Mouse (Mus musculus) forebrain, embryonic 11.5 days (tissue): ENCODE results near the gene Cacna1b. TPM values are rescaled to one million over a fixed set of nuclear protein-coding genes. Genes with fewer than 3 reads are reported as not detected.
A peak's percentile ranks its signal among the peaks of the same experiment; 100 is the strongest.

Experiments used
- ATAC-seq: fragments of 200-750 bp; cut with Nextera tagmentation; replicated peaks from 2 replicates; pipeline ENCODE4 v1.8.0; 2017; ENCODE audit warnings: moderate TSS enrichment; ENCODE audit not compliant: low FRiP score
- DNase-seq: peaks from one replicate; pipeline ENCODE4 v3.0.0-alpha.2; 2017; ENCODE audit warnings: low spot score
- H3K27ac ChIP-seq: fragments of 300-500 bp; sonication (generic); 2 replicates; pipeline ENCODE4 v1.5.1; 2014; ENCODE audit warnings: low read depth, low read length
- H3K27me3 ChIP-seq: fragments of 300-500 bp; sonication (generic); 2 replicates; pipeline ENCODE4 v1.6.1; 2014; ENCODE audit warnings: mild to moderate bottlenecking, low read length, mixed read lengths; ENCODE audit not compliant: control insufficient read depth, insufficient read depth
- H3K36me3 ChIP-seq: fragments of 300-500 bp; sonication (generic); 2 replicates; pipeline ENCODE4 v1.6.1; 2014; ENCODE audit warnings: mild to moderate bottlenecking, low read length, moderate library complexity, mixed read lengths; ENCODE audit not compliant: control insufficient read depth, insufficient read depth
- H3K4me1 ChIP-seq: fragments of 300-500 bp; sonication (generic); replicated peaks from 2 replicates; pipeline ENCODE4 v1.6.1; 2014; ENCODE audit warnings: low read length, mixed read lengths; ENCODE audit not compliant: control insufficient read depth, insufficient read depth
- H3K4me2 ChIP-seq: fragments of 300-500 bp; sonication (generic); 2 replicates; pipeline ENCODE4 v1.6.1; 2014; ENCODE audit warnings: low read depth, mild to moderate bottlenecking, low read length, moderate library complexity, mixed read lengths; ENCODE audit not compliant: severe bottlenecking
- H3K4me3 ChIP-seq: fragments of 300-500 bp; sonication (generic); 2 replicates; pipeline ENCODE4 v1.5.1; 2014; ENCODE audit warnings: low read depth, low read length
- H3K9ac ChIP-seq: fragments of 300-500 bp; sonication (generic); 2 replicates; pipeline ENCODE4 v1.6.1; 2014; ENCODE audit warnings: low read length
- H3K9me3 ChIP-seq: fragments of 300-500 bp; sonication (generic); 2 replicates; pipeline ENCODE4 v1.6.1; 2016; ENCODE audit warnings: low read length, mixed read lengths; ENCODE audit not compliant: control insufficient read depth
- WGBS: fragments of 180-500 bp; shearing (Covaris S2); extraction: QIAGEN DNeasy Blood & Tissue Kit; methylation state at CpG from one replicate; pipeline ENCODE4 v1.1.7; 2014; 5-methylcytosine and 5-hydroxymethylcytosine counted together
- polyA plus RNA-seq: library from polyadenylated mRNA; unstranded; fragments of >200 nt; fragmentation: Nextera tagmentation; extraction: Ambion mirVana; gene quantifications from 2 replicates; pipeline ENCODE4 v1.2.1, GENCODE M21; 2014

Gene Cacna1b
- polyA plus RNA-seq, 1 experiment from 2014 or later, result 1.8 TPM

DNA sequence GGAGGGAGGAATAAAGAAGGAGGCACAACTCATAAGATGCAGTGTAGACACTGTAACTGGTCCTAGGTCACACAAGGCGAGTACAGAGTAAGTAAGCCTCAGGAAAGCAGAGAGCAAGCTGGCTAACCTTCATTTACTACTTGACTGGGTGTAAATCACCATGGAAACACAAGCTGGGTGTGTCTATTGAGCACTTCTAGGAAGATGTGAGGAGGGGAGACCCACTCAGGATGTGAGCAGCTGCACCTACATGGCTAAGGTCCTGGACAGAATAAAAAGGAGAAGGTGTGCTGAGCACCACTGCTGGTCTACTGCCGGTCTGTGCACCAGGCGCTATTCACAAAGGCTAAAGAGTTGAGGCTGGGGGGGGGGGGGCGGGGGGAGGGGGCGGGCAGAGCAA, 13.9 kb upstream of the Cacna1b start:
- 13% methylated on average over 4 of the region's 5 CpGs for WGBS
- ATAC-seq, result no peak
- H3K27me3 ChIP-seq, result no peaks in the 10 kb centered on the region
- H3K9ac ChIP-seq, result no peak overlapping the region
- no peak overlapping the region for H3K27ac ChIP-seq
- H3K4me1 ChIP-seq, result no peaks in the 10 kb centered on the region
- no peaks in the 10 kb centered on the region for H3K9me3 ChIP-seq
- no peaks in the 10 kb centered on the region for H3K36me3 ChIP-seq
- H3K4me2 ChIP-seq, result no peak overlapping the region
- no peak overlapping the region for H3K4me3 ChIP-seq
- no peak for DNase-seq

DNA sequence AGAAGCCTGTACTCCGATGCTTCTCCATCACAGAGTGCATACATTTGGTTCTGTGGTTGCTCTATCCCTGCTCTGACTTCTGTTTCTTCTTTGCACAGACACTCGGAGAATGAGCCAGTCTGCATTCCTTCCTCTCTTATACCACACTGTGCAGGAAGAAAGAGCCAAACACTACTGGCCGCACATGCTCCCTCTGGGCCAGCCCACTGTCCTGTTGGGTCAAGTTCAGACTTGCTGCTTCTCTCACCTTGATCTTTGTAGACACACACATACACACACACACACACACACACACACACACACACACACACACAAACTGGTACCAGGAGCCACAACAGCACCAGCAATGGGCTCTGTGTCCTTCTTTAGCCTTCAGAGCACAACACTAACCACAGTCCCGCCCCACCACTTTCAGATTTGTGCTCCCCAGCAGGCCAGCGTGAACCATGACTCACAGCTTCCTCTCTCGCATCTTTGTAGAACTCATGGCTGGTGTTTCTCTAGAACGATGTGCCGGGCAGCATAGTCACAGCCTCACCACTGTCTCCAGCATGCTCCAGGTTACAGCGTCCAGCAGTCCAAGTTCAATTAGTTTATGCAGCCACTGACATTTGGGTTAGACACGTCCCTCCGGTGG, 13.1 kb upstream of the Cacna1b start:
- DNase-seq (no peak), ATAC-seq (no peak)
- H3K27ac ChIP-seq, result no peak overlapping the region
- no peaks in the 10 kb centered on the region for H3K9me3 ChIP-seq
- no peak overlapping the region for H3K4me2 ChIP-seq
- no peak overlapping the region for H3K9ac ChIP-seq
- H3K4me1 ChIP-seq, result no peaks in the 10 kb centered on the region
- WGBS, result 82% methylated on average over 11 of the region's 11 CpGs
- H3K27me3 ChIP-seq, result no peaks in the 10 kb centered on the region
- H3K36me3 ChIP-seq, result no peaks in the 10 kb centered on the region
- no peak overlapping the region for H3K4me3 ChIP-seq

DNA sequence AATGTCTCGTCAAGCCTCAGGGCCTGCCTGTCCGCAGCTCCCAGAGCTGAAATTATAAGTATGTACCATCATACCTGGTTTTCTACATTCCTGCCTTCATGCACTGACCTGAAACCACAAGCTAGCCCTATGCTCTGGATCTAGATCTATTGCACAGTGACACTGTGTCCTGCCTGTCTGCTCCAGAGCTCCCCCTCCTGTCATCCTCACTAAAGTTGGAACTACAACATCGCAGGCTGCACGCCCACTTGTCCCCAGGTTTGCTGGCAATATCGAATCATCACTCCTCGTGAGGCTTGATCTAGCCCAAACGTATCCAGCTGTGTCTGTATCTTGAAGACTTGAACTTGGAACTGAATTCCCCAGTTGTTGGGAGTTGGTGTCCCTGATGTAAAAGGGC, 11.9 kb upstream of the Cacna1b start:
- WGBS, result 75% methylated on average over 7 of the region's 7 CpGs
- Histone ChIP-seq H3K36me3 (no peaks in the 10 kb centered on the region), H3K4me2 (no peak overlapping the region), H3K27me3 (no peaks in the 10 kb centered on the region), H3K9ac (no peak overlapping the region), H3K4me1 (no peaks in the 10 kb centered on the region), H3K27ac (no peak overlapping the region), H3K4me3 (no peak overlapping the region), H3K9me3 (no peaks in the 10 kb centered on the region)
- ATAC-seq (no peak), DNase-seq (no peak)

DNA sequence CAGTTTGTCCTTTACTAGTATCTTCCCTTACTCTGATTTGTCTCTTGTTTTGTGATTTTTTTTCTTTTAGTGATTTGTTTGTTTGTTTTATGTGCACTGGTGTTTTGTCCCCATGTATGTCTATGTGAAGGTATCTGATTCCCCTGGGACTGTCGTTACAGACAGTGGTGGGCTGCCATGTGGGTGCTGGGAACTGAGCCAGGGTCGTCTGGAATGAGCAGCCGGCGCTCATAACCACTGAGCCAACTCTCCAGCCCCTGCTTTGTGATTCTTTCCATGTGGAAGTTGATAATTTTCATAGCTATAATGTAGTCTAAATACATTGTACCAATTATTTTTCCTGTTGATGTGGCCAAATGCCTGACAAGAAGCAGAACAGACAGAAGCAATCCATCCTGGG, 7.9 kb upstream of the Cacna1b start:
- H3K9me3 ChIP-seq, result no peaks in the 10 kb centered on the region
- no peaks in the 10 kb centered on the region for H3K4me1 ChIP-seq
- H3K4me3 ChIP-seq, result no peak overlapping the region
- no peak overlapping the region for H3K4me2 ChIP-seq
- ATAC-seq, result no peak
- WGBS, result 82% methylated on average over 4 of the region's 4 CpGs
- H3K9ac ChIP-seq, result no peak overlapping the region
- DNase-seq, result no peak
- no peaks in the 10 kb centered on the region for H3K36me3 ChIP-seq
- no peaks in the 10 kb centered on the region for H3K27me3 ChIP-seq
- H3K27ac ChIP-seq, result no peak overlapping the region

DNA sequence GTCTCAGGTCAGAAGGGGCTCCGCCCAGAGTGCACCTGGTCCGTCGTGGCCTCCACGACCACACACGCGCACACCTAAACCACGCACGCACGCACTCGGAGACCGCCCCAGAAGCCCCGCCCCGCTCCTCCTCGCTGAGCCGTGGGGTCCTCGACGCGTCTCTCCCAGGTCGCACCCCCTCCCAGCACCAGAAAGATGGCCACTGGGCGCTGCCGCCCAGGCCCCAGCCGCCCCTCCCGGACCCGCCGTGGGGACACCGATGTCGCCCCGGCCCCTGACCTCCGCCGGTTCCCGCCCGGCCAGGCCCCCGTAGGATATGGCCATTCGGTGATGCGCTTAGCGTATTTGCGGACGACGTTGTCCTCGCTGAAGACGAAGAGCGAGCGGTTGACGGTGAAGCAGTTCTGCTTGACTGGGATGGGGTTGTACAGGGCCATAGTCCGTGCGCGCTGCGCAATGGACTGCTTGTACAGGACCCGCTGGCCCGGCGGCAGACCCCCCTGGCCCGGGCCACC, 449 bp downstream of the Cacna1b start:
- H3K9me3 ChIP-seq, result no peaks in the 10 kb centered on the region
- H3K4me2 ChIP-seq, result peak overlapping the region; percentile 98
- ATAC-seq (peak; percentile 68), DNase-seq (peak; percentile 70)
- peaks cover 18% of the 10 kb centered on the region for H3K27me3 ChIP-seq
- H3K27ac ChIP-seq, result no peak overlapping the region
- H3K36me3 ChIP-seq, result no peaks in the 10 kb centered on the region
- no peaks in the 10 kb centered on the region; the same call in 1 of the 2 replicates for H3K4me1 ChIP-seq
- H3K9ac ChIP-seq, result peak overlapping the region; percentile 52
- peak overlapping the region; percentile 59 for H3K4me3 ChIP-seq
- WGBS, result under 1% methylated on average over 52 of the region's 52 CpGs

DNA sequence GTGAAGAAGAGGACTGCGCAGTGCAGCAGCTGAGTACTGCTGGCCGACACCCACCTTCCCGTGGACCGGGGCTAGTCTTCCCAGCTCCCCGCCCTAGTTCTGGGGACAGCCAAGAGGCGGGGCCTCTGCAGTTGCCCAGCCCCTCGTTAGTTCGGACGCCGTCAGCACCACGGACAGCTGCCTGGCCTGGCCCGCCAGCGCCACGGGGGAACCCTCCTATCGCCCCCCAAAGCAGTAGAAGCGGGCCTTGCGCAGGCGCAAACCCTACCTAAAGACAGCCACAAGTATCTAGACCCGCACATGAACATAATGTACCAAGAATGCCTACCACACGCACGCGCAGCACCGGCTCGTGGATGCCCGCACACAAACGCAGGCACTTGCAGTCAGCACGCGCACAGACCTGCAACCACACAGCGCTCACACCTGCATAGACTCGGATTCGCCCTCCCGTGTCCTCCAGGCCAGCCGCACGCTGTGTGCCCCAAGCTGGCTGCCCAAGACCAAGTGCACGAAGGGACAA, 968 bp downstream of the Cacna1b start:
- DNase-seq (peak; percentile 91), ATAC-seq (peak; percentile 51)
- Histone ChIP-seq H3K27ac (no peak overlapping the region), H3K9me3 (no peaks in the 10 kb centered on the region), H3K4me1 (no peaks in the 10 kb centered on the region; the same call in 1 of the 2 replicates), H3K4me3 (peak overlapping the region; percentile 59), H3K36me3 (no peaks in the 10 kb centered on the region), H3K4me2 (peak overlapping the region; percentile 98), H3K27me3 (peaks cover 18% of the 10 kb centered on the region), H3K9ac (no peak overlapping the region; the same call in 1 of the 2 replicates)
- under 1% methylated on average over 35 of the region's 35 CpGs for WGBS

DNA sequence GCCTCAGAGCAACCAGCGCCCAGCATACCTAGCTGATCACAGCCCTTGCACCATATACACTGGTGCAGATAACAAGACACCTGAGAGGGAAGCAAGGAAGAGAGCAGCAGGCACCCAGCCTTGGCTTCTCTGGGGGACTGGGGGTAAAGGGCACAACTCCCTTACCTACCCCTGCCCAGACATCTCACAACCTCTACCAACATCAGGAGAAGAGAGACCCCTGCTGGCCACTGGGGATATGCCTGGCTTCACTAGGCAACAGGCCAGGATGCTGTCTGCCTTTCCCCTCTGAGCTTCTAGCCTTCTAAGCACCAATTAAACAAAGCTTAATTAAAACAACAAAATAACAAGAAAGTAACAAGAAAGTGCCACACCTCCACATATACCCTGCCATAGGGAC, 7.7 kb downstream of the Cacna1b start:
- WGBS, result 94% methylated on average over 1 of the region's 1 CpGs
- no peaks in the 10 kb centered on the region for H3K27me3 ChIP-seq
- H3K4me3 ChIP-seq, result no peak overlapping the region
- H3K9me3 ChIP-seq, result no peaks in the 10 kb centered on the region
- DNase-seq (peak; percentile 77), ATAC-seq (no peak)
- no peak overlapping the region for H3K27ac ChIP-seq
- no peaks in the 10 kb centered on the region for H3K36me3 ChIP-seq
- no peak overlapping the region for H3K4me2 ChIP-seq
- H3K9ac ChIP-seq, result no peak overlapping the region
- no peaks in the 10 kb centered on the region for H3K4me1 ChIP-seq

DNA sequence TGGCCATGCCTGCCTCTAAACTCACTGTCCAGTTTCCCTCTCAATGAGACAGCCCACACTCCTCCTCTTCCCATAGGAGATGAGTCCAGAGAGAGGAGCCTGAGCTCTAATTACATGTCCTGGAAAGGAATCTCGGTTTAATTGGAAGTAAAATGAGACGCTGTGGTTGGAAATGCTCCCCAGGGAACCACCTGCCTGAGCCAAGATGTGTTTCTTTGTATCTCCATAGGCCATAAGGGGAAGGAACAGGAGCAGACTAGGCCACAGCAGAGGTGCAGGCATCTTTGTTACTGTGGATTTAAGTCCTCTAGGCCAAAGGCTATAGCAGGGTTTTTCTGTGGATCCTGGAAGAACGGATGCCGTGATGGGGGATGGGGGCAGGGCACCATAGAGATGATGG, 10.4 kb downstream of the Cacna1b start:
- no peak for ATAC-seq
- H3K27ac ChIP-seq, result no peak overlapping the region
- H3K9me3 ChIP-seq, result no peaks in the 10 kb centered on the region
- no peaks in the 10 kb centered on the region for H3K36me3 ChIP-seq
- 68% methylated on average over 4 of the region's 4 CpGs for WGBS
- no peak overlapping the region for H3K4me3 ChIP-seq
- H3K4me2 ChIP-seq, result no peak overlapping the region
- H3K9ac ChIP-seq, result no peak overlapping the region
- no peaks in the 10 kb centered on the region for H3K27me3 ChIP-seq
- DNase-seq, result no peak
- H3K4me1 ChIP-seq, result no peaks in the 10 kb centered on the region

DNA sequence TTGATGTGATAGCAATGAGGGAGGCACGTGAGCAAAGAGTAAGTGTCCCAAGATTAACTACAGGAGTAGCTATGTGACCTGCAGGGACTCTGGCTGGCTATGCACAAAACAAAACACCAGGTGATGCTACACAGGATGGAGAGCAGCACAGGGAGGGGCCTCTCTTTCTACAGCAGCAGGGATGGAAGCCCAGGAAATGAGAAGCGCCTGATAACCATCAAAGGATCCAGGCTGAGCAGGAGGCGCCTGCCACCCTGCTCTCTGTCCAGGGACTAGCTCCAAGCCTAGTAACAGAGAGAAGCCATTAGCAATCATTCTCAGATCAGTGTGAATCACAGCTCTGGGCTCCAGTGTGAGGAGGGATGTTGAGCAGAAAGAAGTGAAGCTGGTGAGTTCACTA, 12.9 kb downstream of the Cacna1b start:
- Histone ChIP-seq H3K4me2 (no peak overlapping the region), H3K9me3 (no peaks in the 10 kb centered on the region), H3K4me1 (no peaks in the 10 kb centered on the region), H3K36me3 (no peaks in the 10 kb centered on the region), H3K27ac (no peak overlapping the region), H3K4me3 (no peak overlapping the region), H3K9ac (no peak overlapping the region), H3K27me3 (no peaks in the 10 kb centered on the region)
- no peak for ATAC-seq
- WGBS, result 73% methylated on average over 3 of the region's 3 CpGs
- DNase-seq, result no peak
